In the genomic region with DNA sequence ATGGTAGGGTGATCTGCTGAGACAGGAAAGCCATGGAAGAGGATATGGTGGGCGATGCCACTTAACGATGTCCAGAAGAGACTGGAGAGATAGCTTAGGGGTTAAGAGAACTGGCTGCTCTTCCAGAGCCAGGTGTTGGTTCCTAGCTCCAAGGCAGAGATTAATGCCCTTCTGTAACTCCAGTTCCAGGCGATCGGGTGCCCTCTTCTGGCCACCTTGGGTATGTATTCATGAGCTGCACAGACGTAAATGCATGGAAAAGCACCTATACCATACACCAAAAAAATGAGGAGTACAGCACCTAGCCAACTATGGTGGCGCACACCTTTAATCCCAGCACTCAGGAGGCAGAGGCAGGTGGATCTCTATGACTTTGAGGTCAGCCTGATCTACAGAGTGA, we compare ENCODE assay signal across 11 mouse cellular contexts. TPM values are rescaled to one million over a fixed set of nuclear protein-coding genes. Genes with fewer than 3 reads are reported as not detected.
DNase-seq lines count a peak whose midpoint lies in the region; ATAC-seq and TF ChIP-seq lines count a peak whose summit lies in the region.
"Had no signal": no experiment of that assay in that cellular context is flagged by ENCODE, and none has a peak within 500 bp of the region (broad histone marks: within the 10 kb centered on the region; RNA-seq: fewer than 3 reads in every experiment).

No protein-coding gene starts in this region.

- no peaks in the 10 kb centered on the region for H3K27me3 ChIP-seq in kidney, adult 2 months (replicated peaks; ENCODE audit: control insufficient read depth, insufficient read depth, low read length)
- no peaks in the 10 kb centered on the region for H3K27me3 ChIP-seq in thymus, adult 2 months (ENCODE audit: control insufficient read depth, insufficient read depth, low read length)

- no peak overlapping the region for H3K27ac ChIP-seq in kidney, adult 2 months (ENCODE audit: insufficient read depth, low read depth, low read length)
- no peak overlapping the region for H3K27ac ChIP-seq in thymus, adult 2 months (ENCODE audit: control insufficient read depth, insufficient read depth, low read length)

- no peak overlapping the region for H3K4me3 ChIP-seq in kidney, adult 2 months (ENCODE audit: insufficient read depth, low read depth, low read length)
- no peak overlapping the region for H3K4me3 ChIP-seq in thymus, adult 2 months (ENCODE audit: control insufficient read depth, insufficient read depth, low read length)
- H3K4me3 ChIP-seq: megakaryocyte, embryonic 14.5 days had no signal

- no peak for DNase-seq in kidney, adult 2 months
- no peak for DNase-seq in kidney, postnatal 36 days
- peak; percentile 33 for DNase-seq in thymus, adult 2 months
- no peak for DNase-seq in thymus, postnatal 25 days
- DNase-seq in ZHBTc4 (ENCODE audit: low read depth, low spot score): peak; percentile 80
- DNase-seq in thymus, postnatal 36 days: peak; percentile 37 to 38
- DNase-seq in gastrocnemius, postnatal 4 days (ENCODE audit: low spot score in 2 of 2): no peak
- DNase-seq: heart, postnatal 4 days; kidney, adult 8-10 months had no signal

- no peak for ATAC-seq in cerebellum, adult (ENCODE audit: insufficient number of reproducible peaks, low FRiP score, low TSS enrichment)

- WGBS in kidney, adult 2 months: 94% methylated on average over 6 of the region's 6 CpGs
- 93% methylated on average over 6 of the region's 6 CpGs for WGBS in thymus, adult 2 months

- no peaks in the 10 kb centered on the region for H3K4me1 ChIP-seq in kidney, adult 2 months (ENCODE audit: control insufficient read depth, insufficient read depth, low read length)
- H3K4me1 ChIP-seq in thymus, adult 2 months (replicated peaks; ENCODE audit: control insufficient read depth, insufficient read depth, low read length): peaks cover 6% of the 10 kb centered on the region

- TF ChIP-seq CTCF in kidney, adult 2 months (conservative IDR thresholded peaks at IDR 0.05; ENCODE audit: insufficient read depth, insufficient read length, low read depth, low read length): peak; percentile 42
- TF ChIP-seq CTCF in thymus, adult 2 months (IDR thresholded peaks at IDR 0.05; ENCODE audit: borderline replicate concordance, control insufficient read depth, extremely low read depth, insufficient read depth, low read length, poor library complexity): no peak

- no peak for TF ChIP-seq POLR2A in kidney, adult 2 months (IDR thresholded peaks at IDR 0.05; ENCODE audit: low read depth, low read length)
- no peak for TF ChIP-seq POLR2A in thymus, adult 2 months (IDR thresholded peaks at IDR 0.05; ENCODE audit: control insufficient read depth, extremely low read depth, insufficient read depth, low read length, poor library complexity)

- H3K36me3 ChIP-seq in kidney, adult 2 months (ENCODE audit: control insufficient read depth, insufficient read depth, low read length): no peaks in the 10 kb centered on the region
- no peaks in the 10 kb centered on the region for H3K36me3 ChIP-seq in thymus, adult 2 months (ENCODE audit: control insufficient read depth, insufficient read depth, low read length)

RNA-seq across cellular contexts. Expression of a gene that starts 19.5 kb away (rescaled TPM):
- polyA plus RNA-seq in kidney, adult 2 months (2012; rRNA removed): 145 and 172 TPM in 2 replicates
- polyA plus RNA-seq in thymus, adult 2 months (2012; rRNA removed): 56.4 and 62.9 TPM in 2 replicates
- 10 to 100 TPM; 73.8 to 77.6 TPM for total RNA-seq in gastrocnemius, postnatal 4 days (2021)

RNA-seq across cellular contexts. Expression of a gene that starts 37.0 kb away (rescaled TPM):
- polyA plus RNA-seq in kidney, adult 2 months (2012; rRNA removed): 10.0 and 10.8 TPM in 2 replicates
- polyA plus RNA-seq in thymus, adult 2 months (2012; rRNA removed): 21.6 and 27.3 TPM in 2 replicates
- total RNA-seq in gastrocnemius, postnatal 4 days (2021): 10 to 100 TPM; 16.7 to 18.1 TPM

RNA-seq across cellular contexts. Expression of a gene that starts 53.5 kb away (rescaled TPM):
- 40.4 and 49.9 TPM in 2 replicates for polyA plus RNA-seq in kidney, adult 2 months (2012; rRNA removed)
- polyA plus RNA-seq in thymus, adult 2 months (2012; rRNA removed): 188 and 213 TPM in 2 replicates
- 10 to 100 TPM; 87.2 to 91.1 TPM for total RNA-seq in gastrocnemius, postnatal 4 days (2021)

Comparison
In these comparisons a context has a peak if more than half of its experiments do, and no peak if none do; other contexts are left out.
1. DNase-seq: peak in thymus, adult 2 months (single experiment), ZHBTc4 (single experiment) and thymus, postnatal 36 days (2 of 2); none in kidney, adult 2 months (single experiment), kidney, postnatal 36 days (0 of 2), thymus, postnatal 25 days (single experiment) and gastrocnemius, postnatal 4 days (0 of 2).